Mouse (Mus musculus): Measurements from ENCODE around the gene Zfp422. TPM values are rescaled to one million over a fixed set of nuclear protein-coding genes. Genes with fewer than 3 reads are reported as not detected.
"Not testable (repeated sequence)": the region's sequence is repeated elsewhere in the genome, so short reads cannot be mapped to it uniquely, and the experiment has no call there.

The Zfp422 gene
- total RNA-seq, 2 experiments from 2014 or later = 24.0 to 28.5 TPM

DNA sequence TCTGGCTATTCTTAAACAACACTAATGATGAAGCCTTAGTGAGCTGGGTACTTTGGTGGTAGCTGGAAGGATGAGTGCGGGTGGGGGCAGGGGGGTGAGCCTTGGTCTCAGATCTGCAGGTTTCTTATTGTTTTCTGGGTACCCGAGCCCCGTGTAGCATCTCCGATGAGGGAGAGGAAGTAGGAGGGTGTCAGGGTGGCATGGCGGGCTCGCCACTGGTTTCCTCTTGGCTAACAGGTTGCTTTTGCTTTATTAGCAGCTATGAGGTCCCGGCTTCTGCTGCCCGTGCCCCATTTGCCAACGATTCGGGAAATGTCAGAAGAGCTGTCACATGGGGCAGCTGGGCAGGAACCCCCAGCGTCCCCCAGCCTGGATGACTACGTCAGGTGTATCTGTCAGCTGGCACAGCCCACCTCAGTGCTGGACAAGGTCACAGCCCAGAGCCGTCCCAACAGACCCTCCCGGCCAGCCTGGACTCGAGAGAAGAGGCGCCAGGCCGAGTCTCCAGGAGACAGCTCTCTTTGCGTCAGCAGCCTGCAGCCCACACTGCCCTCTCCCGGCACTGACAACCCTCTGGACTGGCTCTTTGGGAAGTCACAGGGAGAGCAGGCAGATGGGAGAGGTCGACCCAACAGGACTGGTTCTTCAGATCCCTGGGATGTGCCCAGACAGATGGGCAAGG, 22.8 kb upstream of the Zfp422 start:
- intact Hi-C loops (cut with DNase I) = loop anchor here (5.0 to 10.0 kb wide), 3 partner anchors 46 to 1176 kb away; partner anchors contain the start of gene Cxcl12
- DNase-seq (ENCODE audit: low spot score in 2 of 2) = no peak

DNA sequence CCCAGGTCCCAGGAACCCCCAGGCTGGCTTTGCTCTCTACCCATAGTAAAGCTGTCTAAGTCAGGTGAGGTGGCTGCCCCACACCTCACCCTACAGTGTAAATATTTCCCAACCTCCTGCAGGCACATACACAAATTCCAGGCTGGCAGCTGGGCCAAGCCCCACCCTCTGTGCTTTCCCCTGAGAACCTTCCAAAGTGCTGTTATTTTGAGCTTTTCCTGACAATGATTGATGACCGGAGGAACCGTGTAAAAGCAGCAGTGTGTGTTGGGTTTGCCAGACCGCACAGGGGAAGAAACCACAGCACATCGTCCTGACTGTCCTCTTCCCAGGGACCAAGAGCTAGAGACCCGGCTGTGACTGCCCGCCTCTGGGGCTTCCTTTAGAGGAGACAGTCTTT, 21.6 kb upstream of the Zfp422 start, which contains the start of gene Depp1:
Gene Depp1, plus strand, starts transcription at position 204 of the 400 bp plus-strand sequence.
- intact Hi-C loops (cut with DNase I) = loop anchor here (5.0 to 10.0 kb wide), 3 partner anchors 47 to 1177 kb away; partner anchors contain the start of gene Cxcl12
- no peak for DNase-seq (ENCODE audit: low spot score in 2 of 2)

DNA sequence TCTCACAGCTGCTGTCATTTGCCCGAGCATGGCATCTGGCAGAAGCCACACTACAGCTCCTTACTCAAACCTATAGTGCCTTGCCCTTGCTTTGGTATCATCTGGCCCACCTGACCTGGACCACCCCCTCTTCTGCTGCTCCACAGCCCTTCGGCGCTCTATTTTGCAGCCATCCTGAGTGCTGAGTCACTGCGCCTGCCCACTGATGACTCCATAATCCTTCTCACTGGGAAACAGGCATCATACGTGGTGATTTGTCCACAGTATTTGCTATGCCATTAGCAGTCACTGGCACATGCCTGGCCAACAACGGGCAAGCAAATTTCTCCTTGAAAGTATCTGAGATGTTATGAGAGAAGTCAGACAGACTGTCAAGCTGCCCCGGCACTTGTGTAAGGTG, 21.0 kb upstream of the Zfp422 start:
- DNase-seq (ENCODE audit: low spot score in 2 of 2) = no peak

DNA sequence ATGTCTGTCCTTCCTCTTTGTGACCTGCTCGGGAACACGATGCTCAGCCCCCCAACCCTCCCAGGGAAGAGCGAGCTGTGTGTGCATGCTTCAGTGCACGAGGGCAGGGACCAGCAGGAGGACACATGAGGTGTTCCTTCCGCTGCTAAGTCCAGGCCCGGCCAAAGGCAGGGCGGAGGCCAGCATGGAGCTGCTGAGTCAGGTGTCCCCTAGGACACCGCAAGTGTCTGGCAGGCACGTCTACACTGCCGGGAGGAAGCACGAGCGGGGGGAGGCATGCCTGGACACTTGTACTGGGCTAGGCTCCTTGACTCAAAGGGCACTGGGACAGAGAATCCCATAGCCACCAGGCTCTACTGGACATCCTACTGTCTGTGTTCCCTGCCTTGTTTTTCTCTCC, 19.0 kb upstream of the Zfp422 start:
- DNase-seq (ENCODE audit: low spot score in 2 of 2) = no peak
- intact Hi-C loops (cut with DNase I) = no loop called here

More for the DNA sequence above, 21.0 kb upstream of the Zfp422 start:
- intact Hi-C loops (cut with DNase I) = loop anchor here (5.0 to 10.0 kb wide), 3 partner anchors 47 to 1177 kb away; partner anchors contain the start of gene Cxcl12

DNA sequence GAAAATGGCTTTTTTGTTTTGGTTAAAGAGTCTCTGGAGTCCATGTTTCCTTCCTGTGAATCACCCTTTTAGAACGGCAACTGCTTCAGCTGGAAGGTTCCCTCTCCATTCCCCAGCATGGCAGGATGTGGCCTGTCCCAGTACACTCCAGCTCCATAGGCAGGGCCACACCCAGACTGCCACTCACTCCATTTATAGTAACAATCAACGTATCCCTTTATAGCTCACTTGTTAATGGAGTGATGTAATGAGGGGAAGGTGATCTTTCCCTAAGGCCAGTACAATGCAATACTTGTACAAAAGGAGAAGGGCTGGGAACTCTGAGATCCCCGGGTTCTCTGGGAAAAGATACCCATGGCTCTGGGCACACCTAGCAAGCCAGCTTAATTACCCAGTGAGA, 15.5 kb upstream of the Zfp422 start:
- no peak for DNase-seq (ENCODE audit: low spot score in 2 of 2)
- intact Hi-C loops (cut with DNase I) = no loop called here

DNA sequence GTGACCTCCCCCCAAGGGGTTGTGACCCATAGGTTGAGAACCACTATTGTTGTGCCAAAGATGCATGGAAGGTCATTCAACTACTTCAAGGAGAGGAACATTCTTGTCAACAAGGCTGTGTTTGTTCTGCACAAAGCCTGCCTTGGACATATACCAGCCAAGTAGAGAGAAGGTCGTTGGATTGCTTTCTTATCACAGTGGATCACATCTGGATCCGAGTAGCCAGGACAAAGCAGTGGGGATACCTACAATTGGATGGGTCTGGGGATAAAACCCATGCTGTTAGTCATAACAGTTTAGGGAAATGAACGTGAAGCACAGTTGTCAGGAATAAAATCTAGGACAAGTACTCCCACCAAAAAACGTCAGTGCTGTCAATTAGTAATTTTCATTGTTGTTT, 15.1 kb upstream of the Zfp422 start:
- intact Hi-C loops (cut with DNase I) = no loop called here
- DNase-seq (ENCODE audit: low spot score in 2 of 2) = no peak

DNA sequence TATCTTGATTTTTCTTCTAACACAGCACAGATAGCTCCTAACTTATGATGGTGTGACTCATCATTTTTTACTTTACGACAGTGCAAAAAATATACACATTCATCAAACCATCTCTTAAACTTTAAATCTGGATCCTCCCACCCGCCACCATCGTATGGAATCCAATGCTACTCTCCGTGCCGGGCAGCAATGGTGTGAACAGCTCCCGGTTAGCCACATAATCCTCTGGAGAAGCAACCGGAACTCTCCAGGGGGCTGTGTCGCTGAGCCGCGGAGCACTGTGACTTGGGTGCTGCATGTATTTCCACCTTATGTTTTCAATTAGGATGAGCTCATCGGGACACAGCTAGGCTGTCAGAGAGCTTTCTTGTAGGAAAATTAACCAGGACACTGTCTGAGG, 14.1 kb upstream of the Zfp422 start:
- DNase-seq (ENCODE audit: low spot score in 2 of 2) = peak; percentile 58 to 69
- intact Hi-C loops (cut with DNase I) = no loop called here

DNA sequence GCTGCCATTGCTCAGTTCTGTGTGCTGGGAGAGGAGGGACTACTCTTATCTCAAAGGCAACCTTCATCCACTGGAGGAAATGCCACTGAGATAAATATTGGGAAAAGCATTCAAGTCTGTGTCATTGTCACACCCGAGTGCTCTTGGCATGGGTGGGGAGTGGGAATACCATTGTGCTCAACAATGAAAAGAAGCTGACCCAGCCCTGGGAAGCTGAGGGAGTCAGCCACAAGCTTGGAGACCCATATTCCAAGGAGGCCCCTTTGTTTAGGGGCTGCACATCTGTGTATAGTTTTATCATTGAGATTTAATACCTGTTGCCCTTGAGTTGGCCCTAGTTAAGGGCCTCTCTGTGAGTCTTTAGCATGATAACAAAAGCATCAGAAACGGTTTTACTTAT, 10.9 kb upstream of the Zfp422 start:
- DNase-seq (ENCODE audit: low spot score in 2 of 2) = no peak
- intact Hi-C loops (cut with DNase I) = no loop called here

DNA sequence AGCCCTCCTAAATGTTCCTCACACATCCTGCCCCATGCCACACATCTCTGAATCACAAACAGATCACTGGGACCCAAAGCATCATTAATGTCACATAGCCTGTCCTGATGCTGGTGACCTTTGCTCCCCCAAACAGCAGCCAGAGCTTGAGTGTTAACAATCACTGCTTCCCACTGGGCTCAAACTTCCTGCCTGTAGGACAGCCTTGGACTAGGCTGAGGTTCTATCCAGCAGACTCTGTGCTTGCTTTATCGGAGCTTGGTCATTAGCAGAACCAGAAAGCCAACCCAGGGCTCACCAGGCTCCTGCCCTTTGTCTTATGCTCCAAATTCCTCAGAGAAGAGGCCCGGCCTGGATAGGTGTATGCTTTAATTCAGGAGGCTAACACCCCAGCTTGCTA, 10.1 kb upstream of the Zfp422 start:
- no peak for DNase-seq (ENCODE audit: low spot score in 2 of 2)
- intact Hi-C loops (cut with DNase I) = no loop called here

DNA sequence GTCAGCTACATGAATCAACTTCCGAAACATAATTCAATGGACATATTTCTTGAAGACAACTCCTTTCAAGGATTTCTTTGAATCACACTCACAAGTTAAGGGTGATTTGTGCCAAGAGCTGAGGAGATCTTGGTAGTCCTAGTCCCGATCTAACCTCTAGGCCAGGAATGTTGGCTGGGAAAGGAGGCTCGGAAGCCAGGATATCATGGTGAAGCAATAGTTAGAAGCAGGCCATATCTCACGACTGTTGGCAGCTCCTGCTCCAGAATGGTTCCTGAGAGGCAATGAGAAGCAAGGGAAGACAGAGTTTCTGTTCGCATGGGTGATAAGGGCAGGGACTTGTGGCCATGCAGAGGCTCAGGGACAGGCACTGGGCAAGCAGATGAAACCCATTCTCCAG, 8.7 kb upstream of the Zfp422 start:
- DNase-seq (ENCODE audit: low spot score in 2 of 2) = no peak
- intact Hi-C loops (cut with DNase I) = no loop called here

DNA sequence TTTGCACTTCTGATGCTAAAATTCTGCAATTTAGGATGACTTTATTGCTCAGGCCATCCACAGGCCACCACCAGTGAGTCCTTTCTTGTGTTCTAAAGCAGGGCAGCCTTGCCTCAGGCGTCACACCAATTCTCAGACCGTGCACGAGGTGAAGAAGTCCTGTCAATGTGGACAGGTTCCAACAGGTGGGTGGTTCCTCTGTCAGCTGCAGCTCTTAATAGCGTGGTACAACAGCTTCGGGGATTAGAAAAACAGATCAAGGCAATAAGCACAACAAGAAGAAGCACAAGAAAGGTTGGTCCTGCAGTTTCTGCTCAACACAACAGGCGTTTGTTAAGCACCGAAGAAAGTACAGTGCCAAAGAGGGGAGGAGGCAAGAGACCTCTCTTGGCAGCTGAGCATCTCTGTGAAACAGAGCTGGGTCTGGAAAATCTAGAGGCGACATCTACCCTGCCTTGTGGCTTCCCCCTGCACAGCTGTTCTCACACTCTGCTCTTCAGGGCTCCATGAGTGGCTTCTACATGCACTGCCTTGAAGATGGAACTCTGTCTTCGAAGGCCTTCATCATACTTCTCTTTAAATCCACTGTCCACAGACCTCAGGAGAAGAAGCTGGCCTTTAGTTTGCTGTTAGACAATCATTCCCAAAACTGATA, 7.9 kb upstream of the Zfp422 start:
- DNase-seq (ENCODE audit: low spot score in 2 of 2) = no peak
- intact Hi-C loops (cut with DNase I) = no loop called here

DNA sequence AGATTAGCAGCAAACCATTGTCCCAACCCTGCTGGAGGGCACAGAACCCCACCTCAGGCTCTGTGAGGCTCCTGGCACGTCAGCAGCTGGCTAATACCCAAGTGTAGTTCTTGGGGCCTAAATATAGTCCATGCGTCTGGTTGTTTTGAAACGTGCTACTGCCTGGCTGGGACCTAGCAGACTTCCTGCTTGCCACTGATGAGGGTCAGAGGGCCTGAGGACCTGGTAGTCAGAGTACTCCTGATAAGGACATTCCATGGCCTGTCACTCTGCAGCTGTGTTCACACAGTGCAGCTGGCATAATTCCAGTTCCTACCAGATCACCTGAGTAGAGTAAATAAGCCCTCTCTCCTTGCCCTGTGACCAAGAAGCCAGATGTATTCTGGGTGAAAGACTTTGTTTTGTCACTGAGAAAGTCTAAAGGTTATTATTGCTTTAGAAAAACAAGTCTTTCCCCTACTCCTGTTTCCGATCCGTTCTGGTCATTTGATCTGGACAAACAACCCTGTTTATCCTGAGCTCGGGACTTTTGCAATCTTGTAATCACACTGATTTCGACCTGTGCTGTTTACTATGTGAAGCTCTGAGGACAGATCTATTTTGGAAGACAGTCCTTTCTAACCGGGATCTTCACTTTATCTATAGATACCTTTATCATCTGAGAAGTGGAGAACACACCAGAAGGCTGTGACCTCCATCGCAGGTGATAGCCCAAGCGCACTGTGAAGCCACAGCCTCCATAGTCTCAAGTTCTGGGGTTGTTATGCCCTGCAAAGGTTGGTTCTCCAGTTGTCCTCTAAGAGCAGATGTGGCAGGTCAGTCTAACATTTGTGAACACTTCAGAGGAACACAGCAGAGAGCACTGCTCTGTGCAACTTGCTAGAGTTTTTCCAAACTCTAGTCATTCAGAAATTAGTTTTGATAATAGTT, 6.7 kb upstream of the Zfp422 start:
- DNase-seq (ENCODE audit: low spot score in 2 of 2) = no peak
- intact Hi-C loops (cut with DNase I) = no loop called here

DNA sequence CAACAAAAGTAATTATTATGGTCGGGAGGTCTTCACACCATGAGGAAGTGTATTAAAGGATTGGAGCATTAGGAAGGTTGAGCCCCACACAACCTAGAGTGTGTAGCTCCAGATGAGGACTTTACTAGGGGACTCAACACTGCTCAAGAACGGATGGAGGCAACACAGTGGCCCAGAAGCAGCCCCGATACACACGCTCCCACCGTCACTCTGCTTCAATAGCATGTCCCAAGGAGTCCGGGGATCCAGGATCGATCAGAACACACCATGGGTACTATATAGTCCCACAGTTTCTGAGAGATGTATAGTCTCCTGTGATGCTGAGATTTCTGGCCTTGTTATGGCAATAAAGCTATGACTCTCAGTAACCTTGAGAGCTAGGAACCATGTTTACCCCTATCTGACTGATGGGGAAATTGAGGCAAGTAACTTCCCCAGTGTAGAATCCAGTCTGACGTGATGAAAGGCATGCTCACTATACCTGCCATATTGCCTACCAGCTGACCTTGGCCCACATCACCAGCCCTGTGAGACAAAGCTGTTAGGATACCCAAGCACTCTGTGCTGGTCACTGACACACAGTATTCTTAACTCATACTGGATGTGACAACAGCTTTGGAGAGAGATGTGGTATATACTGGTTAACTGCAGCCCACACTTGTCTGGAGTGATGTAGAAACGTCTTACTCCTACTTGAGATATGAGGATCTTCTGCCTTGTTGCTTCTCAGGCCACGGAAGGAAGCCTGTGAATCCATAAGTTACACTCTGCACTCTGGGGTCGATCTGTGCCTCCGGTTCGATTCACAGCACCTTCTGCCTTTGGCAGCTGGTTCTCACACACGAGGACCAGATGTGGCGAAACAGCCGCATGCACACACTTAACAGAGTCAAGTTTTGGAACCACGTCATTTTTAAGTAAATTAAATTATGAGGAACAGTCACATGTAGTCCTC, 5.2 kb upstream of the Zfp422 start:
- intact Hi-C loops (cut with DNase I) = loop anchor here (5.0 kb wide), 1 partner anchor 1193 kb away; no protein-coding TSS in a partner anchor
- DNase-seq (ENCODE audit: low spot score in 2 of 2) = no peak

DNA sequence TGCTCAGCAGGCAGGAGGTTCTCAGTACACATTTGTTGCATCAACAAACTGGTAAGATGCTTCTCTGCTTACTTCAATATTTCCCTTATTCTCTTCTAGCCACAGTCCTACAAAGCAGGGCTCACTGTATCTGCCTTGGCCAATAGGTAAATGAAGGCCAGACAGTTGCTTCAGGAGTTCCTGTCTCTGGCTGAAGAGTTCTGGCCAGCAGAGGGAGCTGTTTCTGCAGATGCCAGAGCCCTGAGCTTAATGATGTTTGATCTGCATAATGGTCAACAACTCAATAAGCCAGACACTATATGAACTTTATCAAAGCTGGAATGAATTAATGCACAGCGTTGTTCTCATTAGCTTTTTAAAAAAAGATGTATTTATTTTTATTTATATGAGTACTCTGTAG, 3.3 kb upstream of the Zfp422 start:
- DNase-seq (ENCODE audit: low spot score in 2 of 2) = peak; percentile 58 to 65
- intact Hi-C loops (cut with DNase I) = loop anchor here (5.0 kb wide), 1 partner anchor 1195 kb away; no protein-coding TSS in a partner anchor

DNA sequence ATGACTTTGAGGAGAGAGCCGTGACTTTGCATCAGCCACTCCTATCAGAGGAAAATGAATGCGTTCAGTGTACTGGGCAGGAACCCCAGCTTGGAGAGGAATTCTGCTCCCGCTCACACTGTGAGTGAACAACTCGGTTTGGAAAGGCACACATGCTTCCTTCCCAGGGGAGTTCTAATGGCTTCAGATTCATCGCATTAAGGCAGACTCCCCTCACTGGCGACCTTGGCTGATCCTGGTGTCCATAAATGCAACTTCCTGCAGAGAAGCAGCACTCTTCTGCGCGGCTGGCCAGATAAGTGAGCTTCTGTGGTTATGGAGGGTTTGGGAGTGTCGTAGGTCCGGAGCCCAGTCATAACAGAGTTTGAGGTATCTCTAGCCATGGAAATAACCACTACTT, 967 bp upstream of the Zfp422 start:
- DNase-seq (ENCODE audit: low spot score in 2 of 2) = no peak
- intact Hi-C loops (cut with DNase I) = loop anchor here (5.0 kb wide), 1 partner anchor 1198 kb away; no protein-coding TSS in a partner anchor

DNA sequence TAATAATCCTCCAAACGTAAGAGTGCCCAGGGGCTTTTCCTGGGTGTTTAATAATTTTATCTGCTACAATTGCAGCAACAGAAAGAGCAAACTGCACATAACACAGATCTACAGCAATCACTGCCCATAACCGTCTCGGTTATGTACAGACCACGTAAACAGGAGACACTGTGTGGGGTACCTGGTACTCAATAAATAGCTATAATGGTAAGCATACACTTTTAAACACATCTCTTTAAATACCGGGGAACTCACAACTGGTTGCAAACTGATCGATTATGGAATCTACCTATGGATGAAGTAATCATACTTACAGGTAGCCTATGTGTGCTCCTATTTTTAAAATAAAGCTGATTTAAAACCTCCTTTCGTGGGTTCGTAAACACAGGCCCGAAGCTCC, 704 bp downstream of the Zfp422 start:
- intact Hi-C loops (cut with DNase I) = no loop called here
- DNase-seq (ENCODE audit: low spot score in 2 of 2) = no peak

DNA sequence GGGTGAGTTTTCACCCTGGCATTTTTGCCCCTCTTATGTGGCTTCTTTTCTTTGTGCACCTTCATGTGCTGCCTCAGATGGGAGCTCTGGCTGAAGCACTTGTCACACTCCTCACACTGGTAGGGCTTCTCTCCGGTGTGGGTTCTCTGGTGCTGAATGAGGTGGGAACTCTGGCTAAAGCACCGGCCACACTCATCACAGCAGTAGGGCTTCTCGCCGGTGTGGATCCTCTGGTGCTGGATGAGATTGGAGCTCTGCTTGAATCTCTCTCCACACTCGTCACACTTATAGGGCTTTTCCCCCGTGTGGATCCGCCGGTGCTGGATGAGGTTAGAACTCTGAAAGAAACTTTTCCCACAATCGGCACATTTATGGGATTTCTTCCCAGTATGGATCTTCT, 2.4 kb downstream of the Zfp422 start:
- intact Hi-C loops (cut with DNase I); DNase-seq (ENCODE audit: low spot score in 2 of 2): not testable (repeated sequence)

DNA sequence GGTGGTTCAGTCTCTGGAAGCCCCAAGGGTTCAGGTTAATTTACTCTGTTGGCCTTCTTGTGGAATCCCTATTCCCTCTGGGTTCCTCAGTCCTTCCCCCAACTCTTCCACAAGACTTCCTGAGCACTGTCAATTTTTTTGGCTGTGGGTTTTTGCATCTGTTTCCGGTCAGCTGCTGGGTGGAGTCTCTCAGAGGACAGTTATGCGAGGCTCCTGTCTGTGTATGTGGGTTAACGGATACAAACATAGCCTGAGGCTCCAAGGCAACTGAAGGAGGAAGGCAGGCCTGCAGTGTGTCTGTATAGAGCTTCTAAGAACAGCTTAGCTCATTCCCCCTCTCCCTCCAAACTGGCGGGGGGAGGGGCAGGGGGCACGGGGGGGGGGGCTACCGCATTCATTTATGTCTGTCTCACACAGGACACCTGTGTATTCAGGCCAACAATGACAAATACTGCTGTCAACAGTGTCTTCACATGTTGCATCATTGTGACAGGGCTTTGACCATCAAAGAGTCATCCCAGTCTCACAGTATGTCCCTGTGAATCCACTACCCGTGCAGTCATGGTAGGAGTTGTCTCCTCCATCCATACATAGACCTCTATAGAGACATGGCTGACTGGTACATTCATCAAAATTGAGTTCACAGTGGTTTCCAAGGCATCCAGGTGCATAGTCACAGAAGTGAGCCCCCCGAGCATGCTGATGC, 7.3 kb downstream of the Zfp422 start:
- DNase-seq (ENCODE audit: low spot score in 2 of 2) = no peak
- intact Hi-C loops (cut with DNase I) = no loop called here
